Mouse (Mus musculus) cerebellum, postnatal 4 days (tissue): ENCODE results near the gene Trnp1.

Experiments used
- DNase-seq, 2 experiments: peaks; one replicate each; pipeline ENCODE4 v3.0.0; 2022; ENCODE audit warnings: low spot score in 2 of 2, mixed read lengths in 1 of 2

Trnp1 gene

DNA sequence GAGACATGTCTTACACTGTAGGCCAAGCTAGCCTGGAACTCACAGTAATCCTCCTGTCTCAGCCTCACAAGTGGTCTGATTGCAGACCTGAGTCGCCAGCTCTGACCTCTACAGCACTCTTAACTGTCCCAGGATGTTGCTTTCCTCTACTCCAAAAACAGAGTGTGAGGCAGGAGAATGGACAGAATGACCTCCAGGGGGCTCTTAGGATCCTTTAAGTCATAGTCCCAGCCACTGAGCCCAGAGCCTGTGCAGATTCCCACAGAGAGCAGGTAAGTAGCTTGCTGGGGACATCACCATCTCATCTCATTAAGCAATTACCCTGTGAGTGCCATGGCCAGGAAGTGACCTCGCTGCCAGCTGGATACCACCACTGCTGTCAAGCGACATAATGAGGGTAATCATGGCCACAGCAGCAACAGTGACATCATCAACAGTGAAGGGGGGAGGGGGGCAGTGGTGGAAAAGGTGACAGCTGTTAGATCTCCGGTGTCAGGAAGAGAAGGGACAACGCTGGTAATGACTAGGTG, 37.5 kb downstream of the Trnp1 start:
- no peak for DNase-seq

DNA sequence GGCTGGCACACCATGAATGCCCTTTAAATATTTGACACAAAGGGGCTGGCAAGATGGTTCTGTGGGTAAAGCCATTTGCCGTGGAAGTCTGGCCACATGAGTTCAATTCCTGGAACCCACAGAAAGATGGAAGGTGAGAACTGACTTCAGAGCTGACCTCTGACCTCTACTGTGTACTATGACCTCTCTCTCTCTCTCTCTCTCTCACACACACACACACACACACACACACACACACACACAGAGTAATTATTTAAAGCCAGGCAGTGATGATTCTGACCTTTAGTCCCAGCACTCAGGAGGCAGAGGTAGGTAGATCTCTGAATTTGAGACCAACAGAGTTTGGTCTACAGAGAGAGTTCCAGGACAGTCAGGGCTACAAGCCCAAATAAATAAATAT, 38.3 kb downstream of the Trnp1 start:
- DNase-seq: no peak

DNA sequence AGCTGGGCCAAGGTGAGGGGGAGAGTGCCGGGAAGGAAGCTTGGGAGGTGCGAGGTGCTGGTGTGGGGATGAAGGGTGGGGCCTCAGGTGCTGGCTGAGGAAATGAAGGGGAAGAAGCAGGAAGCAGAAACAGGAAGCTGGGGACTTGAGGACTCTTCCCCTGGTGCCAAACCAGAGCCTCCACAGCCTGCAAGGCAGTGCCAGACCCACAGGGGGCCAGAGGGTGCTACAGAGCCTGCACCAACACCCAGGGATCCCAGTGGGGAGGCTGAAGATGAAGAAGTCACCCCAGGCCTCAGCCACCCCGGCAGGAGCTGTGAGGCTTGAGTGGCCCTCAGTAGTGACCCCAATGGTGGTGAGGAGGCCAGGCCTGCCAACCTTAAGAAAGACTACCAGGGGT, 40.3 kb downstream of the Trnp1 start:
- DNase-seq: no peak

GRCm38 (mm10) chr4:133452433-133452832, 45.9 kb downstream of the Trnp1 start:
- no peak for DNase-seq

DNA sequence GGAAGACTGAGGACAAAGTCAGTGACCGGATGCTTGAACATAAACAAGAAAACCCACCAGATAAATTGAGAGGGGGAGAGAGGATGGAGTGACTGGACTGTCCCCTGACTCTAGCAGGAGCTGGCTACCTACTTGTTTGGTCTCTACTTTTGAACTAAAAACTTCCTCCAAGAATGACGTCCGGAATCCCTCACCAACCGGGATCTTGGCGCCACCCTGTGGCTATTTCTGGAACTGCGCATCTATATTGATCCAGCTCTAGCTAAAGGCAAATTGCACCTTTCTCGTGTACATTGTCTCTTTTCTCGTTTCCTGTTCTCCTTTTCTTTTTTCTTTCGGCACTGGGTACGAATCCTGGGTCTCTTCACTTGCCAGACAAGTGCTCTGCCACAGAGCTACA, 46.8 kb downstream of the Trnp1 start:
- DNase-seq: peak; percentile 88 to 92

- DNase-seq: peak; percentile 34 to 64
These were observed 48.6 kb downstream of the Trnp1 start for GRCm38 (mm10) chr4:133449726-133450125.

DNA sequence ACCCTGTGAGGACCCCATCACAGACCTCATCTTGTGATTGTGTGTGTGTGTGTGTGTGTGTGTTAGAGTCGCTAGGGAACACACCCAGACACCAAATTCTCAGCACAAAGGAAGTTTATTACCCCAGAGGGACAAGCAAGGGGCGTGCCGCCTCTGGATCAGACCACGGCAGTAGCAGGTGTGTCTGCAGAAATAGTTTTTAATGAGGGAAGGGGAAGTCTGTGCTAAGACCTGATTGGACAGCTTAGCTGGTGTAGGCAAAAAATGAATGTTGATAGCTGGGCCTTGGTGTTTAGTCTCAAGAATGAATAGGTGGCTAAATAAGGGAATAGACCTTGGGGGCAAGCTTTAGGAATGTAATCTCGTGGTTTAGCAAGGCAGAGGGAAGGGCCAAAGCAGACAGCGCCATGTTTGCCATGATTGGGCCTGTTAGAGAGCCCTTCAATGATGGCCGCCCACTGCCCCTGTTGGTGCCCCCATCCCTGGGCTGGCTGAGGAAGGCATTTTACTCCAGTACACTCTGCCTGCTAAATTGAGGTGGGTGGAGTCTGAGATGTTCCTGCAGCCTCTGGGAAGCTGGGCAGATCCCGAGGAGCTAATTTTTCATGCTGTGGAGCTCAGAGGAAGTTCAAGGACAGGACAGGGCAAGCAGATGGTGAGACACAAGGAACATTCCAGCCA, 49.5 kb downstream of the Trnp1 start:
- DNase-seq: no peak

- DNase-seq: no peak
These were observed 50.4 kb downstream of the Trnp1 start for GRCm38 (mm10) chr4:133447967-133448366.

DNA sequence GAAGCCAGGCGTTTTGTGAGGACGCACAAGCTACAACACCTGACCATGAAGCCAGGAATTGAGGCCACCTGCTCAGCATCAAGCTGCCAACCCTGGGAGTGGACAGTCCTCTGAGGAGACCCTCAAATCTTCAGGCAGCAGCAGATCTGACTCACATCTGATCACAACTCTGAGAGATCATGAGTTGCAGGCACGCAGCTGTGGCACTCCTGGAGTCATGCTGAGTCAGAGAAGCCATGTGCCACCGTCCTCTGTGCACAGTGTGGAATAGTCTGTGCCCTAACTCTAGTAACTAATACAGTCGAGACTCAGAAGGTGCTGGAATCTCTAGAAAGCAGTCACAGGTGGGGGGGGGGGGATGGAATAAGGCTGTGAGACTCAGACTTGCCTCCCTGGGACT, 51.0 kb downstream of the Trnp1 start:
- DNase-seq: no peak

DNA sequence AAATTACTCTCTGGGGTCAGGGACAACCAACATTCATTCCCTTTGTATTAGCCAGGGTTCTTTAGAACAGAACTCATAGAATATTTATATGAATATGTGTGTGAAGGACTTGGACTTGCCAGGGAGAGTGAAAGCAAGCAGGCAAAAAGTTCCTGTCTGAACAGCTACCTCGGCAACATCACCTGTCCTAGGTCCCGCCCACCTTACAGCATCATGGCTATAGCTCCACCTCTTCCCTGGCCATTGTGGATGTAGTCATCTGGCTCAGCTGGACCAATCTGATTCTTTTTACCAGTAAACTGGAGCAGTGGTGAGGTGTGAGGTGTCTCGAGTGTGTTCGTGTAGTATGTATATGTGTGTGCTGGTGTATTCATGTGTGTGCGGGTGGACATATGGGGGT, 52.6 kb downstream of the Trnp1 start:
- no peak for DNase-seq

DNA sequence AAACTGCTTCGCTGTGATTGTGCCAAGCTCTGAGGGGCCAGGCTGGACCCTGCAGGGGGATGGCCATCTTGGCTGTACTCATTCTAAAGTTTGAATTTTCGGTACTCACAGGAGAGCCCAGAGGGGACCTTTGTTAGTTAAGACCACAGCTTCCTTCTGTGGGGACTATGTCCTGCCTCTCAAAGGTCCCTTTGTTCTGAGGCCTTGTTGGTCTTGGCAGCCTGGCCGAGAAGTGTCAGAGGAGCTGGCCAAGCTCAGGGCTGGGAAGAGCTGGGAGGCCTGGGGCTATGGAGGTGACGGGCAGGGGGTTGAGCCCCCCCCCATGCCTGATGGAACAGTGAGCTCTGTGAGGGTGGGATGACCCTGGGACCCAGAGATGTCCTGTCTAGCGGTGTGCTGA, 55.3 kb downstream of the Trnp1 start:
- DNase-seq: no peak

- DNase-seq: no peak
These were observed 56.2 kb downstream of the Trnp1 start for GRCm38 (mm10) chr4:133442194-133442593.
